ENCODE assay signal across 7 mouse cellular contexts in genomic region chr10:39291134-39291746, GRCm38 (mm10).
DNase-seq lines count a peak whose midpoint lies in the region; ATAC-seq lines count a peak whose summit lies in the region.

No protein-coding gene starts in this region.

- H3K27ac ChIP-seq in intestine, embryonic 15.5 days = peak overlapping the region; percentile 71; the same call in 1 of the 2 replicates
- peak overlapping the region; percentile 81 for H3K27ac ChIP-seq in limb, embryonic 13.5 days

- H3K4me2 ChIP-seq in intestine, embryonic 15.5 days (replicated peaks) = no peak overlapping the region
- H3K4me2 ChIP-seq in limb, embryonic 13.5 days (replicated peaks) = peak overlapping the region; percentile 19; the same call in 1 of the 2 replicates

- ATAC-seq in intestine, embryonic 15.5 days = peak; percentile 71
- ATAC-seq in limb, embryonic 13.5 days (ENCODE audit: low FRiP score, low read depth) = peak; percentile 84

- no peaks in the 10 kb centered on the region for H3K9me3 ChIP-seq in intestine, embryonic 15.5 days
- H3K9me3 ChIP-seq in limb, embryonic 13.5 days = no peaks in the 10 kb centered on the region

- peak; percentile 41 for DNase-seq in adrenal gland, postnatal 25 days
- DNase-seq in cerebellum, adult 9-10 months = peak; percentile 39
- peak; percentile 67 for DNase-seq in gastrocnemius, postnatal 14 days
- DNase-seq in ovary, postnatal 36 days (ENCODE audit: low spot score) = peak; percentile 59
- no peak for DNase-seq in spleen, postnatal 36 days (ENCODE audit: low spot score in 2 of 2)

- H3K36me3 ChIP-seq in intestine, embryonic 15.5 days = no peaks in the 10 kb centered on the region
- no peaks in the 10 kb centered on the region for H3K36me3 ChIP-seq in limb, embryonic 13.5 days

- no peak overlapping the region for H3K4me3 ChIP-seq in intestine, embryonic 15.5 days (replicated peaks)
- H3K4me3 ChIP-seq in limb, embryonic 13.5 days = no peak overlapping the region

- H3K27me3 ChIP-seq in intestine, embryonic 15.5 days (replicated peaks) = no peaks in the 10 kb centered on the region
- H3K27me3 ChIP-seq in limb, embryonic 13.5 days = no peaks in the 10 kb centered on the region

- WGBS in intestine, embryonic 15.5 days = 38% methylated on average over 8 of the region's 8 CpGs
- 44% methylated on average over 8 of the region's 8 CpGs for whole genome bisulfite sequencing in limb, embryonic 13.5 days

- intact Hi-C loops in gastrocnemius, postnatal 14 days (cut with DNase I; ENCODE audit: low total_unique reads) = no loop called here

- peaks cover 18% of the 10 kb centered on the region for H3K4me1 ChIP-seq in intestine, embryonic 15.5 days (replicated peaks)
- H3K4me1 ChIP-seq in limb, embryonic 13.5 days = peaks cover 37% of the 10 kb centered on the region

- no peak overlapping the region for H3K9ac ChIP-seq in intestine, embryonic 15.5 days
- H3K9ac ChIP-seq in limb, embryonic 13.5 days = no peak overlapping the region

Comparison
In these comparisons a context has a peak if more than half of its experiments do, and no peak if none do; other contexts are left out.
1. DNase-seq: peak in adrenal gland, postnatal 25 days (single experiment), cerebellum, adult 9-10 months (single experiment), gastrocnemius, postnatal 14 days (single experiment) and ovary, postnatal 36 days (single experiment); none in spleen, postnatal 36 days (0 of 2).